In the genomic region with DNA sequence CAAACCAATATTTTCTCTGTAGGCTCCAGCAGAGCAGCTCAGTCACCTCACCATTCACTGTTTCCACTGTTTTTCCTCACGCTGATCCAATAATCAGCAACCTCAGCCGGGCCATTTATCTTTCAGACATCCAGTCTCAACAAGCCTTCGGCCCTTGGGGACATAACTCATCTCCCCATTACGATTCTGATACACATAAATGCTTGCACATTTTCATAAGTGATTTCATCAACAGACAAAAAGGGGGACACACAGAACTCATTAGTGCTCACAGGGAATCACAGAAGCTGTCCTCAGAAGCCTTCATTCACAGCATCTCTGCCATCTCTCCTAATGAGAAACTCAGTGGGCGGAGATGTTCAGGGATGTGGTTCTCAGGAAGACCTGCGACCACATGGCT, we compare ENCODE assay signal across 26 mouse cellular contexts.
DNase-seq lines count a peak whose midpoint lies in the region; ATAC-seq and TF ChIP-seq lines count a peak whose summit lies in the region.
"Had no signal": no experiment of that assay in that cellular context is flagged by ENCODE, and none has a peak within 500 bp of the region (broad histone marks: within the 10 kb centered on the region; RNA-seq: fewer than 3 reads in every experiment).

No protein-coding gene starts in this region.

- H3K4me1 ChIP-seq in hindbrain, embryonic 14.5 days (replicated peaks; ENCODE audit: control insufficient read depth, insufficient read depth, low read length), result peaks cover 14% of the 10 kb centered on the region; the same call in 1 of the 2 replicates
- H3K4me1 ChIP-seq in hindbrain, embryonic 16.5 days (ENCODE audit: control insufficient read depth, insufficient read depth, low read depth, low read length), result no peaks in the 10 kb centered on the region; the same call in 1 of the 2 replicates
- H3K4me1 ChIP-seq in stomach, embryonic 16.5 days (ENCODE audit: control insufficient read depth, insufficient read depth, low read length), result peaks cover 3% of the 10 kb centered on the region; the same call in 1 of the 2 replicates
- H3K4me1 ChIP-seq: hindbrain, embryonic 10.5 days; neural tube, embryonic 12.5 days had no signal

- peak; percentile 20; the same call in 1 of the 2 replicates for ATAC-seq in frontal cortex, adult (ENCODE audit: low TSS enrichment)
- no peak for ATAC-seq in hindbrain, embryonic 14.5 days (ENCODE audit: low FRiP score)
- no peak for ATAC-seq in hindbrain, embryonic 16.5 days
- peak; percentile 47; the same call in 1 of the 2 replicates for ATAC-seq in stomach, embryonic 16.5 days (ENCODE audit: insufficient read depth, low FRiP score)
- ATAC-seq: CD4-positive, CD25-positive, alpha-beta regulatory T cell, adult 4 months; forebrain, embryonic 16.5 days; intestine, postnatal 0 days; midbrain, embryonic 16.5 days had no signal

- WGBS in hindbrain, embryonic 14.5 days, result 56% methylated on average over 6 of the region's 6 CpGs
- WGBS in hindbrain, embryonic 16.5 days, result 55% methylated on average over 6 of the region's 6 CpGs
- WGBS in stomach, embryonic 16.5 days, result 44% methylated on average over 6 of the region's 6 CpGs

- H3K36me3 ChIP-seq in hindbrain, embryonic 14.5 days (replicated peaks; ENCODE audit: control insufficient read depth, insufficient read depth), result no peaks in the 10 kb centered on the region
- no peaks in the 10 kb centered on the region for H3K36me3 ChIP-seq in hindbrain, embryonic 16.5 days (ENCODE audit: control insufficient read depth, insufficient read depth, low read length)
- no peaks in the 10 kb centered on the region for H3K36me3 ChIP-seq in stomach, embryonic 16.5 days (ENCODE audit: control insufficient read depth, insufficient read depth, low read length)
- H3K36me3 ChIP-seq: hindbrain, embryonic 10.5 days; limb, embryonic 13.5 days; lung, embryonic 15.5 days; neural tube, embryonic 12.5 days; stomach, embryonic 15.5 days had no signal

- no peaks in the 10 kb centered on the region for H3K9me3 ChIP-seq in hindbrain, embryonic 14.5 days (ENCODE audit: control insufficient read depth, low read length)
- H3K9me3 ChIP-seq in hindbrain, embryonic 16.5 days (ENCODE audit: control insufficient read depth, low read length), result no peaks in the 10 kb centered on the region
- H3K9me3 ChIP-seq in stomach, embryonic 16.5 days (replicated peaks; ENCODE audit: control insufficient read depth, low read length), result no peaks in the 10 kb centered on the region
- H3K9me3 ChIP-seq: hindbrain, embryonic 10.5 days; limb, embryonic 13.5 days; lung, embryonic 15.5 days; neural tube, embryonic 12.5 days; stomach, embryonic 15.5 days had no signal

- no peak for DNase-seq in frontal cortex, postnatal 25 days (ENCODE audit: low spot score in 2 of 2)
- DNase-seq in hindbrain, embryonic 14.5 days (ENCODE audit: low spot score), result no peak
- DNase-seq in brain, embryonic 14.5 days (ENCODE audit: low read depth), result peak; percentile 19
- DNase-seq in cerebellum, adult 11-12 months, result no peak
- DNase-seq: adrenal gland, postnatal 14 days; cerebellum, adult 18-20 months; cerebellum, postnatal 10 days; heart, postnatal 14 days; kidney, adult 9 months; thymus, adult 18-20 months; thymus, postnatal 36 days had no signal

- no peak overlapping the region for H3K4me3 ChIP-seq in hindbrain, embryonic 14.5 days (replicated peaks; ENCODE audit: low read length)
- H3K4me3 ChIP-seq in hindbrain, embryonic 16.5 days (ENCODE audit: low read length), result no peak overlapping the region
- H3K4me3 ChIP-seq in stomach, embryonic 16.5 days (replicated peaks; ENCODE audit: low read length), result no peak overlapping the region
- H3K4me3 ChIP-seq: erythroblast, embryonic 14.5 days; hindbrain, embryonic 10.5 days; limb, embryonic 13.5 days; lung, embryonic 15.5 days; neural tube, embryonic 12.5 days; stomach, embryonic 15.5 days had no signal

- H3K27me3 ChIP-seq in hindbrain, embryonic 14.5 days (ENCODE audit: control insufficient read depth, insufficient read depth, low read length), result no peaks in the 10 kb centered on the region
- no peaks in the 10 kb centered on the region for H3K27me3 ChIP-seq in hindbrain, embryonic 16.5 days (replicated peaks; ENCODE audit: control insufficient read depth, insufficient read depth, low read length)
- no peaks in the 10 kb centered on the region for H3K27me3 ChIP-seq in stomach, embryonic 16.5 days (ENCODE audit: control insufficient read depth, insufficient read depth, low read length)
- H3K27me3 ChIP-seq: limb, embryonic 13.5 days; lung, embryonic 15.5 days; neural tube, embryonic 12.5 days; stomach, embryonic 15.5 days had no signal

- TF ChIP-seq POLR2A in brain, embryonic 14.5 days (IDR thresholded peaks at IDR 0.05; ENCODE audit: borderline replicate concordance, extremely low read depth, insufficient read depth, insufficient read length, poor library complexity, severe bottlenecking), result no peak

- no peak overlapping the region for H3K4me2 ChIP-seq in hindbrain, embryonic 14.5 days (replicated peaks)
- H3K4me2 ChIP-seq in hindbrain, embryonic 16.5 days (ENCODE audit: low read length), result no peak overlapping the region
- no peak overlapping the region for H3K4me2 ChIP-seq in stomach, embryonic 16.5 days (ENCODE audit: low read depth, low read length)
- H3K4me2 ChIP-seq: limb, embryonic 13.5 days; liver, embryonic 11.5 days; lung, embryonic 15.5 days; midbrain, embryonic 11.5 days; neural tube, embryonic 12.5 days; stomach, embryonic 15.5 days had no signal

- H3K27ac ChIP-seq in hindbrain, embryonic 14.5 days, result peak overlapping the region; percentile 32; the same call in 1 of the 2 replicates
- H3K27ac ChIP-seq in hindbrain, embryonic 16.5 days (ENCODE audit: low read depth, low read length), result no peak overlapping the region
- no peak overlapping the region for H3K27ac ChIP-seq in stomach, embryonic 16.5 days (ENCODE audit: low read length)
- H3K27ac ChIP-seq: hindbrain, embryonic 10.5 days; limb, embryonic 13.5 days; lung, embryonic 15.5 days; neural tube, embryonic 12.5 days; stomach, embryonic 15.5 days had no signal

- H3K9ac ChIP-seq in hindbrain, embryonic 14.5 days, result no peak overlapping the region
- no peak overlapping the region for H3K9ac ChIP-seq in hindbrain, embryonic 16.5 days (ENCODE audit: low read depth, low read length)
- no peak overlapping the region for H3K9ac ChIP-seq in stomach, embryonic 16.5 days (ENCODE audit: low read length)
- H3K9ac ChIP-seq: limb, embryonic 13.5 days; lung, embryonic 15.5 days; neural tube, embryonic 12.5 days; stomach, embryonic 15.5 days had no signal

- no peak for TF ChIP-seq CTCF in brain, embryonic 14.5 days (IDR thresholded peaks at IDR 0.05; ENCODE audit: borderline replicate concordance, extremely low read depth, insufficient read depth, insufficient read length)

Comparison
In these comparisons a context has a peak if more than half of its experiments do, and no peak if none do; other contexts are left out.
1. ATAC-seq: peak in frontal cortex, adult (single experiment) and stomach, embryonic 16.5 days (single experiment); none in hindbrain, embryonic 14.5 days (single experiment) and hindbrain, embryonic 16.5 days (single experiment).